Mouse (Mus musculus) G1E (cell line): ENCODE data around the gene Zdhhc15. TPM values are rescaled to one million over a fixed set of nuclear protein-coding genes. Genes with fewer than 3 reads are reported as not detected.

Experiments used
- ATAC-seq: 2 replicates; pipeline ENCODE4 v1.8.0; 2016; ENCODE audit warnings: mild to moderate bottlenecking; ENCODE audit not compliant: insufficient number of reproducible peaks, poor library complexity, low FRiP score, severe bottlenecking; ENCODE audit errors: extremely low read depth
- DNase-seq: peaks from one replicate; pipeline ENCODE4 v3.0.0; 2012; ENCODE audit warnings: low spot score
- H3K27me3 ChIP-seq: 2 replicates; pipeline ENCODE4 v1.6.1; 2012; ENCODE audit warnings: mild to moderate bottlenecking, low read length, inconsistent platforms; ENCODE audit not compliant: insufficient read depth
- H3K36me3 ChIP-seq: replicated peaks from 2 replicates; pipeline ENCODE3; 2012; ENCODE audit warnings: mild to moderate bottlenecking, inconsistent platforms
- H3K4me1 ChIP-seq: 2 replicates; pipeline ENCODE4 v1.6.1; 2012; ENCODE audit warnings: low read depth, low read length, inconsistent platforms, mixed read lengths; ENCODE audit not compliant: insufficient read depth
- H3K4me3 ChIP-seq: 2 replicates; pipeline ENCODE4 v1.5.1; 2012; ENCODE audit warnings: low read depth, mild to moderate bottlenecking, inconsistent platforms, low read length, moderate library complexity, mixed read lengths
- H3K9me3 ChIP-seq: replicated peaks from 2 replicates; pipeline ENCODE4 v1.6.1; 2012; ENCODE audit warnings: inconsistent platforms
- CTCF ChIP-seq: IDR thresholded peaks from 2 replicates; pipeline ENCODE4 v1.5.1; 2012; ENCODE audit warnings: low read depth, low read length, inconsistent platforms, mixed read lengths
- GATA1 ChIP-seq: IDR thresholded peaks from 2 replicates; pipeline ENCODE4 v1.6.1; 2012; ENCODE audit warnings: borderline replicate concordance, low read length, inconsistent platforms, mixed read lengths
- GATA2 ChIP-seq: IDR thresholded peaks from 2 replicates; pipeline ENCODE4 v1.6.1; 2012; ENCODE audit warnings: low read depth, low read length, inconsistent platforms, borderline replicate concordance
- POLR2AphosphoS5 ChIP-seq: IDR thresholded peaks from 2 replicates; pipeline ENCODE4 v1.6.1; 2012; ENCODE audit warnings: low read depth, low read length, inconsistent platforms; ENCODE audit not compliant: insufficient replicate concordance
- TAL1 ChIP-seq: conservative IDR thresholded peaks from 2 replicates; pipeline ENCODE4 v1.6.1; 2012; ENCODE audit warnings: low read depth, low read length, inconsistent platforms, mixed read lengths
- polyA plus RNA-seq: library from polyadenylated mRNA; stranded (reverse); fragments of >175 nt; gene quantifications from 2 replicates; pipeline ENCODE4 v1.2.3, GENCODE M21; 2012
- total RNA-seq, 2 experiments: library from RNA; stranded (forward) in 1 of 2; stranded (reverse) in 1 of 2; fragments of 200-1000 nt in 1 of 2; fragments of >200 nt in 1 of 2; fragmentation: Nextera tagmentation in 1 of 2; gene quantifications; 2 replicates each; pipeline ENCODE4 v1.2.3; 2014 to 2017

Gene Zdhhc15
- total and polyA plus RNA-seq, 3 experiments, result not detected

DNA sequence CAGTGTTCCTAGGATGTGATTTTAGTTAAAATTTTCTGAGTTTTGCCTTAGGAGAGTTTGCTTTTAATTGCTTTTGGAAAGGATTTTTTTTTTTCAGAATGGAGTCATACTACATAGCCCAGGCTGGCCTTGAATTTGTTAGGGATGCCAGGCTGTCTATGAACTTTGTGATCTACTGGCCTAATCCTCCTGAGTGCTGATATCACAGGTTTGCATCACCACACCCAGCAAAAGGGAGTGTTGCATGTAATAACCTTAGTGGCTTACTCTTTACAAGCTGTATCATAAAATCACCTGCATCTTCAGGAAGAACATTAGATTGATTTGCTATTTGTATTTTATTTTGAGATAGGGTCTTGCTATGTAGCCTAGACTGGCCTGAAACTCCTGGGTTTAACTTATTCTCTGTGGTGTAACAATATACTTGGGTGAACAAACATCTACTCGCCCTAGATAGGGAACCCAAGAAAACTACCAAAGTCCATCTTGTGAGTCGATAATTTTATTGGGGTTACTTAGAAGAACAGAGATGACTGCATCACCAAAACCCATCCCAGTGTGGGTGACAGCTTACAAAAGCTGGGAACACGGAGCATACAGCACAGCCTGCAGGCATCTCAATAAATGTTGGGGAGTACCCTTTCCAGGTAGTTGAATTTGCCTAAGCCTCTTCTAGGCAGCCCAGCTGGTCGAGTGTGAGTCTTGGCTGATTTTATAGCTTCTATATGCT, 181.1 kb downstream of the Zdhhc15 start:
- H3K36me3 ChIP-seq, result no peaks in the 10 kb centered on the region
- no peaks in the 10 kb centered on the region for H3K27me3 ChIP-seq
- H3K9me3 ChIP-seq, result no peaks in the 10 kb centered on the region
- ATAC-seq, result no peak
- no peaks in the 10 kb centered on the region for H3K4me1 ChIP-seq
- TF ChIP-seq POLR2AphosphoS5, result no peak
- no peak overlapping the region for H3K4me3 ChIP-seq
- no peak for DNase-seq

- Histone ChIP-seq H3K27me3 (no peaks in the 10 kb centered on the region), H3K9me3 (no peaks in the 10 kb centered on the region), H3K4me3 (no peak overlapping the region), H3K36me3 (no peaks in the 10 kb centered on the region), H3K4me1 (no peaks in the 10 kb centered on the region; the same call in 1 of the 2 replicates)
- ATAC-seq (no peak), DNase-seq (no peak)
- TF ChIP-seq POLR2AphosphoS5 (no peak), CTCF (no peak), GATA1 (no peak), GATA2 (no peak), TAL1 (no peak)
Measured at GRCm38 (mm10) chrX:104488870-104489467, 181.9 kb downstream of the Zdhhc15 start.

DNA sequence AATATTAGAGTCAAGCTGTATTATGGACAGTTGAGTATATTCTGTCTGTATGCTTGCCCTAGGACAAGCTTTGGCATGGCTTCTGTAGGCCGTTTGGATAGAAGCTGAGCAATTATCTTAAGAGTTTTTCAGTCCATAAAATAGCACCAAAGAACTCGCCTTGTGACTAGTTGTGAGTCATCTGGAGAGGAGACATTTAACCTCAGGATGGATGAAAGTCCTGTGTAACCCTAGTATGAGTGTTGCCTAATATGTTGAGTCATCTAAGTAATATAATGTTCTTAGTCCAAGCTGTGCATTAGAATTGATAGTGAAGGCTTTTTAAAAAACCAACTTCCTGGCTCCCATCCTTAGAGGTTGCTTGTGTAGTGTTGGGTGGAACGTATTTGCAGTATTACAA, 182.8 kb downstream of the Zdhhc15 start:
- H3K4me1 ChIP-seq, result peaks cover 3% of the 10 kb centered on the region; the same call in 1 of the 2 replicates
- no peak for ATAC-seq
- no peaks in the 10 kb centered on the region for H3K36me3 ChIP-seq
- no peaks in the 10 kb centered on the region for H3K9me3 ChIP-seq
- TF ChIP-seq POLR2AphosphoS5 (no peak), GATA2 (no peak), GATA1 (no peak), TAL1 (no peak), CTCF (no peak)
- no peak overlapping the region for H3K4me3 ChIP-seq
- no peaks in the 10 kb centered on the region for H3K27me3 ChIP-seq
- DNase-seq, result no peak

Other genes starting within 250 kb of the Zdhhc15 start
- gene Uprt, start 188.2 kb downstream of the Zdhhc15 start, total RNA-seq (2014; fragmentation: Nextera tagmentation), result 36.6 and 37.5 TPM in 2 replicates
- 4.3 and 4.5 TPM in 2 replicates for gene Uprt, start 188.2 kb downstream of the Zdhhc15 start, total RNA-seq (2017)
- gene Uprt, start 188.2 kb downstream of the Zdhhc15 start, polyA plus RNA-seq, result 0.67 and 0.93 TPM in 2 replicates
- not detected in 2 replicates for gene Magee2, start 186.2 kb upstream of the Zdhhc15 start, total RNA-seq (2014; fragmentation: Nextera tagmentation)
- not detected in 2 replicates for gene Magee2, start 186.2 kb upstream of the Zdhhc15 start, total RNA-seq (2017)
- not detected in 2 replicates for gene Magee2, start 186.2 kb upstream of the Zdhhc15 start, polyA plus RNA-seq